Mouse (Mus musculus): ENCODE results near the gene AB124611. TPM values are rescaled to one million over a fixed set of nuclear protein-coding genes. Genes with fewer than 3 reads are reported as not detected.
"Not testable (repeated sequence)": the region's sequence is repeated elsewhere in the genome, so short reads cannot be mapped to it uniquely, and the experiment has no call there.

Gene AB124611
- total and polyA plus RNA-seq, 2 experiments from 2014 or later = 0.68 to 1.7 TPM

DNA sequence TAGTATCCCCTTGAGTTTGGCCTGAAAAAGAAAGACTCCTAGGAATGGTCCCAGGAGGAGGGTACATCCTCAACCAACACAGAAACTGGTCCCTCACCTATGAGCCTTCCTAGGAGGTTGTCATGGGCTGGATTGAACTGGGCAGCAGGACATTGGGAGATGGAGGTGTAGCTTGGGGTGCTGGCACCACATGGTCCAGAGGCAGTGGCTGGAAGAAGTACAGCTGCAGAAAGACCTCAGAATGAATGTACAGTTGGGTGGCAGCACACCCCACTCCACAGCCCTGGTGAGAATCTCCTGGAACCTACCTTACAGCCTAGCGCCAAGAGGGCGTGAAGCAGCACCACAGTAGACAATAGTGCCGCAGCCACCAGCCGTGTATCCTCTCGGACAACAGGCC, 63.6 kb downstream of the AB124611 start:
- H3K4me3 ChIP-seq (ENCODE audit: low read depth, low read length) = no peak overlapping the region
- no peak overlapping the region for H3K4me2 ChIP-seq (ENCODE audit: low read depth, low read length, poor library complexity, severe bottlenecking)
- no peak overlapping the region for H3K9ac ChIP-seq (replicated peaks; ENCODE audit: low read length, poor library complexity, severe bottlenecking)
- 87% methylated on average over 5 of the region's 5 CpGs for WGBS
- TF ChIP-seq CTCF (IDR thresholded peaks at IDR 0.05) = no peak
- DNase-seq (ENCODE audit: low spot score) = no peak
- no peaks in the 10 kb centered on the region for H3K9me3 ChIP-seq (ENCODE audit: low read length)
- ATAC-seq (ENCODE audit: low FRiP score) = no peak
- H3K27ac ChIP-seq (ENCODE audit: low read depth, low read length) = no peak overlapping the region
- H3K27me3 ChIP-seq (ENCODE audit: insufficient read depth, low read length) = no peaks in the 10 kb centered on the region
- peaks cover 46% of the 10 kb centered on the region for H3K36me3 ChIP-seq (ENCODE audit: insufficient read depth, low read length)
- peaks cover 8% of the 10 kb centered on the region for H3K4me1 ChIP-seq (ENCODE audit: insufficient read depth, low read length)

GRCm38 (mm10) chr9:21591127-21591830, 65.3 kb downstream of the AB124611 start:
- no peak overlapping the region for H3K27ac ChIP-seq (ENCODE audit: low read depth, low read length)
- H3K4me2 ChIP-seq (ENCODE audit: low read depth, low read length, poor library complexity, severe bottlenecking) = peak overlapping the region; percentile 89; the same call in 1 of the 2 replicates
- no peak for TF ChIP-seq CTCF (IDR thresholded peaks at IDR 0.05)
- no peaks in the 10 kb centered on the region for H3K27me3 ChIP-seq (ENCODE audit: insufficient read depth, low read length)
- H3K4me1 ChIP-seq (ENCODE audit: insufficient read depth, low read length) = peaks cover 8% of the 10 kb centered on the region
- peaks cover 31% of the 10 kb centered on the region for H3K36me3 ChIP-seq (ENCODE audit: insufficient read depth, low read length)
- H3K4me3 ChIP-seq (ENCODE audit: low read depth, low read length) = no peak overlapping the region
- H3K9ac ChIP-seq (replicated peaks; ENCODE audit: low read length, poor library complexity, severe bottlenecking) = no peak overlapping the region
- H3K9me3 ChIP-seq (ENCODE audit: low read length) = no peaks in the 10 kb centered on the region
- ATAC-seq (ENCODE audit: low FRiP score) = no peak
- no peak for DNase-seq (ENCODE audit: low spot score)
- WGBS = 81% methylated on average over 6 of the region's 6 CpGs

- peak overlapping the region; percentile 79 for H3K9ac ChIP-seq (replicated peaks; ENCODE audit: low read length, poor library complexity, severe bottlenecking)
- no peaks in the 10 kb centered on the region for H3K9me3 ChIP-seq (ENCODE audit: low read length)
- H3K4me2 ChIP-seq (ENCODE audit: low read depth, low read length, poor library complexity, severe bottlenecking) = peak overlapping the region; percentile 89
- DNase-seq (ENCODE audit: low spot score) (no peak), ATAC-seq (ENCODE audit: low FRiP score) (peak; percentile 75)
- peaks cover 8% of the 10 kb centered on the region for H3K4me1 ChIP-seq (ENCODE audit: insufficient read depth, low read length)
- 25% methylated on average over 17 of the region's 17 CpGs for WGBS
- no peaks in the 10 kb centered on the region for H3K27me3 ChIP-seq (ENCODE audit: insufficient read depth, low read length)
- H3K36me3 ChIP-seq (ENCODE audit: insufficient read depth, low read length) = peaks cover 23% of the 10 kb centered on the region
- no peak for TF ChIP-seq CTCF (IDR thresholded peaks at IDR 0.05)
- peak overlapping the region; percentile 92 for H3K4me3 ChIP-seq (ENCODE audit: low read depth, low read length)
- peak overlapping the region; percentile 65 for H3K27ac ChIP-seq (ENCODE audit: low read depth, low read length)
Measured at GRCm38 (mm10) chr9:21591831-21592702, 66.1 kb downstream of the AB124611 start.

DNA sequence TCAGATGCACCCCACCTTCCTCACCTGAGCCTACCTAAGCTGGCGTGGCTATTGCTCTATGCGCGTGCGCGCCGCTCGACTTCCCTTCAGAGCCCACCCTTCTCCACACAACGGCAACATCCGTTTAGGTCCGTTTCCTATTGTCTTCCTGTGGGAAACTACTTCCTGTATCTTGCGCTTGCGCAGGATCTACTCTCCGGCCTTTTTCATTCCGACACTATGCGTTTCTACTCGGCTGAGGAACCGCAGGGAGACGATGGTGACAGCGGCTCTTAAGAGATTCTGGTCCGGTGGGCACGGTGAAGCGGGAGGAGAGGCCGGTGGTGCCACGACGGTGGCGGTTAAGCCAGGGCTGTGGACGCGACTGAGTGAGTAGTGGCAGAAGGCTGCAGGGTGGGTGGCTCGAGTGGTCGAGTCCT, 66.7 kb downstream of the AB124611 start, which contains the start of the genes Timm29 and Yipf2:
Gene Timm29 (plus strand): TSS at position 20 of the 419 bp plus-strand sequence.
Gene Yipf2 (minus strand): TSS at position 126 of the 419 bp plus-strand sequence.
- under 1% methylated on average over 30 of the region's 30 CpGs for WGBS
- Histone ChIP-seq H3K27me3 (ENCODE audit: insufficient read depth, low read length) (no peaks in the 10 kb centered on the region), H3K4me1 (ENCODE audit: insufficient read depth, low read length) (peaks cover 8% of the 10 kb centered on the region), H3K36me3 (ENCODE audit: insufficient read depth, low read length) (peaks cover 18% of the 10 kb centered on the region), H3K9ac (replicated peaks; ENCODE audit: low read length, poor library complexity, severe bottlenecking) (peak within 1 kb of the TSS; percentile 79), H3K4me2 (ENCODE audit: low read depth, low read length, poor library complexity, severe bottlenecking) (peak within 1 kb of the TSS; percentile 89), H3K9me3 (ENCODE audit: low read length) (no peaks in the 10 kb centered on the region), H3K4me3 (ENCODE audit: low read depth, low read length) (peak within 1 kb of the TSS; percentile 92), H3K27ac (ENCODE audit: low read depth, low read length) (peak within 1 kb of the TSS; percentile 81)
- peak; percentile 89 for ATAC-seq (ENCODE audit: low FRiP score)
- DNase-seq (ENCODE audit: low spot score) = peak; percentile 98
- TF ChIP-seq CTCF (IDR thresholded peaks at IDR 0.05) = 0 out of 2 replicates have a peak, but pooled peaks have one; percentile 2

DNA sequence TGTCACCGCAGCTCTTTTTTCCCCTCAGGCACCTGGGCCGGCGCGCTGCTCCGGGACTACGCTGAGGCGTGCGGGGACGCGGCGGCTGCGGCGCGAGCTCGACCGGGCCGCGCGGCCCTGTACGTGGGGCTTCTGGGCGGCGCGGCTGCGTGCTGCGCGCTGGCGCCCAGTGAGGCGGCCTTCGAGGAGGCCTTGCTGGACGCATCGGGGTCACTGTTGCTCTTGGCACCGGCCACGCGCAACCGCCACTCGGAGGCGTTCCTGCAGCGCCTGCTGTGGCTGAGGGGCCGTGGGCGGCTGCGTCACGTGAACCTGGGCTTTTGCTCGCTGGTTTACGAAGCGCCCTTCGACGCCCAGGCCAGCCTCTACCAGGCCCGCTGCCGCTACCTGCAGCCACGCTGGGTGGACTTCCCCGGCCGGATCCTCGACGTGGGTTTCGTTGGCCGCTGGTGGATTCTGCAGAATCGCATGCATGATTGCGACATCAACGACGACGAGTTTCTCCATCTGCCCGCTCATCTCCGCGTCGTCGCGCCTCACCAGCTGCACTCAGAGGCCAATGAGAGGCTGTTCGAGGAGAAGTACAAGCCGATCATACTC, 67.2 kb downstream of the AB124611 start:
- ATAC-seq (ENCODE audit: low FRiP score) (peak; percentile 55), DNase-seq (ENCODE audit: low spot score) (peak; percentile 38)
- peak overlapping the region; percentile 89 for H3K4me2 ChIP-seq (ENCODE audit: low read depth, low read length, poor library complexity, severe bottlenecking)
- peak overlapping the region; percentile 92 for H3K4me3 ChIP-seq (ENCODE audit: low read depth, low read length)
- peaks cover 8% of the 10 kb centered on the region for H3K4me1 ChIP-seq (ENCODE audit: insufficient read depth, low read length)
- peak overlapping the region; percentile 79 for H3K9ac ChIP-seq (replicated peaks; ENCODE audit: low read length, poor library complexity, severe bottlenecking)
- peaks cover 13% of the 10 kb centered on the region for H3K36me3 ChIP-seq (ENCODE audit: insufficient read depth, low read length)
- H3K9me3 ChIP-seq (ENCODE audit: low read length) = no peaks in the 10 kb centered on the region
- peak overlapping the region; percentile 81 for H3K27ac ChIP-seq (ENCODE audit: low read depth, low read length)
- no peaks in the 10 kb centered on the region for H3K27me3 ChIP-seq (ENCODE audit: insufficient read depth, low read length)
- no peak for TF ChIP-seq CTCF (IDR thresholded peaks at IDR 0.05)
- WGBS = 2% methylated on average over 61 of the region's 69 CpGs

DNA sequence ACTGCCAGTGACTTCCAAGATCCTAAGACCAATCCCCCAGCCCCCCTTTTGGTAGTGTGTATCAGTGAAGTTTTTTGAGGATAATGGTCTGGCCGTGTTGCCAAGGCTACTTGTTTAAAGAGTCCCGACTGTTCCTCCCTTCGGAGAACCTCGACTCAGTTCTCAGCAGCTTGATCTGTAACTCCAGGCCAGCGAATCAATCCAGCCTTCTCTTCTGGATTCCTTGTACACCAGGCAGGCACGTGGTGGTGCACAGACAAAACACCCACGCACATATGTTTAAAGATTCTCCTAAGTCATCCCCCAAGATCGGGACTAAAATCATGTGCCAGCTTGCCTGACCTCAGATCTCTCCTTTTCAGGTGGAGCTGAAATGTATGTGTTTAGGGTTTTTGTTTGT, 68.4 kb downstream of the AB124611 start:
- not testable (repeated sequence) for H3K27ac ChIP-seq (ENCODE audit: low read depth, low read length); H3K36me3 ChIP-seq (ENCODE audit: insufficient read depth, low read length); H3K27me3 ChIP-seq (ENCODE audit: insufficient read depth, low read length); ATAC-seq (ENCODE audit: low FRiP score); DNase-seq (ENCODE audit: low spot score); H3K4me1 ChIP-seq (ENCODE audit: insufficient read depth, low read length); H3K9me3 ChIP-seq (ENCODE audit: low read length)
- H3K9ac ChIP-seq (replicated peaks; ENCODE audit: low read length, poor library complexity, severe bottlenecking) = peak overlapping the region; percentile 24; the same call in 1 of the 2 replicates
- peak overlapping the region; percentile 89 for H3K4me2 ChIP-seq (ENCODE audit: low read depth, low read length, poor library complexity, severe bottlenecking)
- 88% methylated on average over 8 of the region's 8 CpGs for WGBS
- H3K4me3 ChIP-seq (ENCODE audit: low read depth, low read length) = peak overlapping the region; percentile 92; the same call in 1 of the 2 replicates
